Mouse (Mus musculus) embryonic facial prominence, embryonic 13.5 days (tissue): Measurements from ENCODE around the gene Flot1. TPM values are rescaled to one million over a fixed set of nuclear protein-coding genes. Genes with fewer than 3 reads are reported as not detected.

Source experiments
- ATAC-seq: fragments of 200-750 bp; cut with Nextera tagmentation; 2 replicates; pipeline ENCODE4 v1.8.0; 2017; ENCODE audit warnings: low read depth; ENCODE audit not compliant: insufficient number of reproducible peaks, insufficient read depth, low FRiP score, low TSS enrichment
- H3K27ac ChIP-seq: fragments of 300-500 bp; sonication (generic); 2 replicates; pipeline ENCODE4 v1.5.1; 2015; ENCODE audit warnings: moderate library complexity, mild to moderate bottlenecking, inconsistent platforms
- H3K27me3 ChIP-seq: fragments of 300-500 bp; sonication (generic); 2 replicates; pipeline ENCODE4 v1.6.1; 2015; ENCODE audit warnings: mild to moderate bottlenecking, inconsistent platforms
- H3K36me3 ChIP-seq: fragments of 300-500 bp; sonication (generic); 2 replicates; pipeline ENCODE4 v1.6.1; 2015; ENCODE audit warnings: mild to moderate bottlenecking, inconsistent platforms
- H3K4me1 ChIP-seq: fragments of 300-500 bp; sonication (generic); 2 replicates; pipeline ENCODE4 v1.6.1; 2015; ENCODE audit warnings: inconsistent platforms
- H3K4me2 ChIP-seq: fragments of 300-500 bp; sonication (generic); 2 replicates; pipeline ENCODE4 v1.6.1; 2015; ENCODE audit warnings: moderate library complexity, mild to moderate bottlenecking, inconsistent platforms
- H3K4me3 ChIP-seq: fragments of 300-500 bp; sonication (generic); 2 replicates; pipeline ENCODE4 v1.5.1; 2015; ENCODE audit warnings: mild to moderate bottlenecking, inconsistent platforms
- H3K9ac ChIP-seq: fragments of 300-500 bp; sonication (generic); 2 replicates; pipeline ENCODE4 v1.6.1; 2015; ENCODE audit warnings: mild to moderate bottlenecking, inconsistent platforms
- H3K9me3 ChIP-seq: fragments of 300-500 bp; sonication (generic); 2 replicates; pipeline ENCODE4 v1.6.1; 2016; ENCODE audit warnings: inconsistent platforms
- WGBS: fragments of 180-500 bp; shearing (Covaris S2); methylation state at CpG from one replicate; pipeline ENCODE4 v1.1.7; 2015; ENCODE audit warnings: mixed read lengths; 5-methylcytosine and 5-hydroxymethylcytosine counted together
- microRNA-seq: library from miRNA; unstranded; fragments of <30 nt; microRNA quantifications from one replicate; pipeline ENCODE4, GENCODE M21; 2016
- polyA plus RNA-seq: library from polyadenylated mRNA; unstranded; fragments of >200 nt; fragmentation: Nextera tagmentation; extraction: Ambion mirVana; gene quantifications from 2 replicates; pipeline ENCODE4 v1.2.1, GENCODE M21; 2015

The Flot1 gene
- polyA plus RNA-seq, 1 experiment from 2014 or later, result 61.0 TPM

DNA sequence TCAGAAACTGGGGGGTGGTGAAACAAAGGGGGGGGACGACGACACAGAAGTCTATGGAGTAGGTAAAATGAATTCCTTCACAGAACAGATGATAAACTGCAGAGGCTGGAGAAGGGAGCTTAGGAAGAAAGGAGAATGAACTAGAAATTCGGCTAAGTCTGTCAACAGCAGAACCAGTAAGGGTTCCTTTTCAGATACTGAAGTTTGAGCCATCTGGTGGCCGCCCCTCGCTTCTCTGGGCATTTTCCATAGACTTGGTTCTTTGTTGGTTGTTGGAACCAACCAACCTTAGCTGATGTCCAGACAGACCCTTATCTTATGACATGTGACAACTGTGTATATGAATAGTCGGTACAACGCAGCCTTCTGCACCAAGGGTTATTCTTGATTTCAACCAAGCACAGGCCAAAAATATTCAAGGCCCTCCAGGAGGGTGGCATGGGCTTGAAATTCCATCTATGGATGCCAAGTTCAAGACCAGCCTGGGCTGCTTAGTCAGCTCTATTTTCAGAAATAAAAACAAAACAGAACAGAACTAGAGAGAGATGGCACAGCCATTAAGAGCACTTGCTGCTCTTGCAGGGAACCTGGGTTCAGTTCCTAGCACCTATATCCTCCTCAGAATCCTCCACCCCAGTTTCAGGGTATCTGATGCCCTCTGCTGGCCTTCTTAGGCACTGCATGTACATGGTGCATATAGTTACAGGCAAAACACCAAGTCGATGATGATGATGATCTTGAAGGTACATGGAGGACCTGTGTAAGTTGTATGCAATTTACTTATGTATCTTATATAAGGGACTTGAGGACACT lies 48.1 kb downstream of the Flot1 start:
- H3K4me1 ChIP-seq, result peaks cover 62% of the 10 kb centered on the region
- peak overlapping the region; percentile 98 for H3K27ac ChIP-seq
- peak overlapping the region; percentile 73 for H3K4me3 ChIP-seq
- no peaks in the 10 kb centered on the region for H3K27me3 ChIP-seq
- H3K9me3 ChIP-seq, result 0 out of 2 replicates have a peak, but pooled peaks cover 3% of the 10 kb centered on the region
- no peak for ATAC-seq
- WGBS, result 80% methylated on average over 8 of the region's 8 CpGs
- peak overlapping the region; percentile 99 for H3K4me2 ChIP-seq
- peaks cover 51% of the 10 kb centered on the region for H3K36me3 ChIP-seq
- H3K9ac ChIP-seq, result peak overlapping the region; percentile 89; the same call in 1 of the 2 replicates

DNA sequence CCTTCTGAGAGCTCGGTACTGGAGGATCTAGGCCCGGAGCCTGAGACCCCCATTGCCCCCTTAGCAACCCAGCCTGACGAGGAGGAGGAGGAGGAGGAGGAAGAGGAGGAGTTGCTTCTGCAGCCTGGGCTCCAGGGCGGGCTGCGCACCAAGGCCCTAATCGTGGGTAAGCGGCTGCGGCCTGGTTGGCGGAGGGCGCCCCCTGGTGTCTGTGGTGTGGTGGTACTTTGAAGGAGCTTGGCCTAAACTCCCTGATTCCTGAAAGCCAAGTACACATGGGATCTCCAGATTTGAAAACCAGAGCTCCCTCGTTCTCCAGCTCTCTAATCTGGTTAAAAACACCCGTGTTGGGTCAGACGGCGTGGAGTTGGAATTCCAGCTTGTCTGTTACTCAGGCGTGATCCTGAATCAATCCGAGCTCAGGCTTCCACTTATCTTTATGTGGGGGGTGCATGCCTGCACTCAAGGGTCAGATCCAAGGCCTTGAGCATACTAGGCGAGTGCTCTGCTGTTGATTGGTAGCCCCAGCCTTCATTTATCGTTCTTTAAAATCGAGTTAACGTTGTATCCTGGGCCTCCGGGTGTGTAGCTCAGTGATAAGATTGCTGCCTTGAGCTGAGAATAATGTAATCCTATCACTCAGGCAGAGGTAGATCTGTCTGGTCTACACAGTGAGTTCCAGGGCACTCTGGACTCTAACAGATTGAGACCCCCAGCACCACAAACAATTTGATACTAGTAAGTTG lies 50.9 kb downstream of the Flot1 start:
- Histone ChIP-seq H3K4me1 (peaks cover 41% of the 10 kb centered on the region), H3K9me3 (0 out of 2 replicates have a peak, but pooled peaks cover 3% of the 10 kb centered on the region), H3K4me3 (peak overlapping the region; percentile 10), H3K4me2 (peak overlapping the region; percentile 38), H3K27ac (no peak overlapping the region), H3K9ac (peak overlapping the region; percentile 61), H3K27me3 (no peaks in the 10 kb centered on the region), H3K36me3 (peaks cover 54% of the 10 kb centered on the region)
- WGBS, result 32% methylated on average over 21 of the region's 21 CpGs
- no peak; the same call in 1 of the 2 replicates for ATAC-seq

DNA sequence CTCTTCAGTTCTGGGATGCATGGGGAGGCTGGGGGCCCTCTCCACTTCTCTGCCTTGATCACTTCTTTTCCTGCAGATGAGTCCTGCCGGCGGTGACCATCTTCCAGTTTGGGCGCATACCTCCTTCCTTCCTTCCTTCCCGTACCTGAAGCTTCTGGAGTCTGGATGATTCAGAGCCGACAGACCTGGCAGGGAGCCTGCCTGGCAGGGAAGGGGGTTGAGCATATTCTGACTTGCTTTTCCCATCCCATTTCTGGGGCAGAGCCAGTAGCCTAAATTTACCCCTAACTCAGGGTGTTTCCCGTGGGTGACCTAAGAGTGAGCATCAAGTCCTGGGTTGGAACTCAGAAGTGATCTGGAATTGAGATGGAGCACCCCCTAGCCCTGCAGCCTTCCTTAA lies 51.7 kb downstream of the Flot1 start:
- no peak for ATAC-seq
- Histone ChIP-seq H3K27me3 (no peaks in the 10 kb centered on the region), H3K9me3 (0 out of 2 replicates have a peak, but pooled peaks cover 3% of the 10 kb centered on the region), H3K4me3 (no peak overlapping the region), H3K4me1 (peaks cover 34% of the 10 kb centered on the region), H3K4me2 (no peak overlapping the region), H3K36me3 (peaks cover 54% of the 10 kb centered on the region), H3K27ac (no peak overlapping the region), H3K9ac (no peak overlapping the region)
- 89% methylated on average over 6 of the region's 6 CpGs for whole genome bisulfite sequencing

DNA sequence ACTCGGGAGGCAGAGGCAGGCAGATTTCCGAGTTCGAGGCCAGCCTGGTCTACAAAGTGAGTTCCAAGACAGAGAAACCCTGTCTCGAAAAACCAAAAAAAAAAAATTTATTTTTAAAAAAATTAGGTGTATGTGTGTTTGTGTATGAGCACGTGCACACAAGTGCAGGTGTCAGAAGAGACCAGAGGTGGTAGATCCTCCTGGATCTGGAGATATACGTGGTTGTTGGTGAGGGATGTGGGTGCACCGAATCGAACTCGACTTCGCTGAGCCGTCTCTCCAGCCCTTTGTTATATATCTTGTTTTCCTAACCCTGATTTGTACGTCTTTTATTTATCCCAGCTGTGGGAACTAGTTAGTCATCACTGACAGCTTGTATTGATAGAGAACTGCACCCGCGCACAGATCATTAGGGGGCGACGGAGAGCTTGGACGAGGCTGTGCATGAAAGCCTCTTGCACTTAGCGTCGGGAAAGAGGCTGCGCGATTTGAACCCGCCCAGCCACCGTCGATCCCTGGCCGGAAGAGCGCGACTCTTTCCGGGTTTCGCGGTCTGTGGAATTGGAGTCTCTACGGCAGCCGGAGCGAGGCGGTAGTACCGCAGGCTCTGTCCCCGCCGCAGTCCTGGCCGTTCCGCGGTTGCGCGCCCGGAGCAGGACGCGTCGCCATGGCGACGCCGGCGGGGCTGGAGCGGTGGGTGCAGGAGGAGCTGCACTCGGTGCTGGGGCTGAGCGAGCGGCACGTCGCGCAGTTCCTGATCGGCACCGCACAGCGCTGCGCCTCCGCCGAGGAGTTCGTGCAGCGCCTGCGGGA lies 56.4 kb downstream of the Flot1 start, which contains the start of gene Dhx16:
Dhx16 (plus strand) TSS at position 575 of the 813 bp plus-strand sequence.
- no peaks in the 10 kb centered on the region for H3K27me3 ChIP-seq
- peak; percentile 86 for ATAC-seq
- no peaks in the 10 kb centered on the region for H3K9me3 ChIP-seq
- H3K27ac ChIP-seq, result peak within 1 kb of the TSS; percentile 66
- 6% methylated on average over 66 of the region's 66 CpGs for WGBS
- peak within 1 kb of the TSS; percentile 81 for H3K4me2 ChIP-seq
- peak within 1 kb of the TSS; percentile 85 for H3K9ac ChIP-seq
- H3K4me3 ChIP-seq, result peak within 1 kb of the TSS; percentile 96
- H3K4me1 ChIP-seq, result peaks cover 14% of the 10 kb centered on the region
- H3K36me3 ChIP-seq, result peaks cover 52% of the 10 kb centered on the region

Small RNAs within 50 kb of the gene (microRNA-seq; reads per million reads assigned to microRNA genes)
- not detected for gene Gm28033

Other genes with a start within 250 kb of the Flot1 start
- gene Sfta2, start 221.7 kb upstream of the Flot1 start, polyA plus RNA-seq, result 0.52 and 0.79 TPM in 2 replicates
- not detected in 2 replicates for gene Gm9573, start 196.6 kb upstream of the Flot1 start, polyA plus RNA-seq
- 0.13 TPM in 1 of 2 replicates, not detected in the other for gene Mucl3, start 179.5 kb upstream of the Flot1 start, polyA plus RNA-seq
- 15.9 and 17.4 TPM in 2 replicates for gene Vars2, start 155.6 kb upstream of the Flot1 start, polyA plus RNA-seq
- 39.2 and 48.6 TPM in 2 replicates for gene Gtf2h4, start 149.5 kb upstream of the Flot1 start, polyA plus RNA-seq
- gene Ddr1, start 118.6 kb upstream of the Flot1 start, polyA plus RNA-seq, result 65.8 and 69.4 TPM in 2 replicates
- gene Ier3, start 1.5 kb upstream of the Flot1 start, polyA plus RNA-seq, result 20.1 and 27.7 TPM in 2 replicates
- gene Tubb5, start 15.1 kb downstream of the Flot1 start, polyA plus RNA-seq, result 1,166 and 1,221 TPM in 2 replicates
- 15.7 and 21.0 TPM in 2 replicates for gene Mdc1, start 18.3 kb downstream of the Flot1 start, polyA plus RNA-seq
- gene Nrm, start 38.1 kb downstream of the Flot1 start, polyA plus RNA-seq, result 49.0 and 53.5 TPM in 2 replicates
- 23.7 and 25.4 TPM in 2 replicates for gene Ppp1r18, start 42.4 kb downstream of the Flot1 start, polyA plus RNA-seq
- gene Dhx16, start 56.6 kb downstream of the Flot1 start, polyA plus RNA-seq, result 40.9 and 53.5 TPM in 2 replicates
- 24.7 and 30.1 TPM in 2 replicates for gene 2310061I04Rik, start 74.2 kb downstream of the Flot1 start, polyA plus RNA-seq
- gene Atat1, start 86.8 kb downstream of the Flot1 start, polyA plus RNA-seq, result 136 and 151 TPM in 2 replicates
- gene Mrps18b, start 93.2 kb downstream of the Flot1 start, polyA plus RNA-seq, result 60.2 and 69.9 TPM in 2 replicates
- gene Ppp1r10, start 93.2 kb downstream of the Flot1 start, polyA plus RNA-seq, result 40.1 and 44.3 TPM in 2 replicates
- 109 and 110 TPM in 2 replicates for gene Abcf1, start 146.5 kb downstream of the Flot1 start, polyA plus RNA-seq
- gene Gnl1, start 156.6 kb downstream of the Flot1 start, polyA plus RNA-seq, result 56.3 and 64.8 TPM in 2 replicates
- gene Prr3, start 157.0 kb downstream of the Flot1 start, polyA plus RNA-seq, result 44.4 and 56.9 TPM in 2 replicates
- gene H2-T24, start 197.3 kb downstream of the Flot1 start, polyA plus RNA-seq, result 3.9 and 4.3 TPM in 2 replicates
- 18.8 and 21.6 TPM in 2 replicates for gene H2-T23, start 209.6 kb downstream of the Flot1 start, polyA plus RNA-seq
- 20.1 and 21.0 TPM in 2 replicates for gene H2-T22, start 219.5 kb downstream of the Flot1 start, polyA plus RNA-seq
- not detected in 2 replicates for gene Gm6034, start 219.7 kb downstream of the Flot1 start, polyA plus RNA-seq
- not detected in 2 replicates for gene Gm11127, start 235.1 kb downstream of the Flot1 start, polyA plus RNA-seq